Mouse (Mus musculus) splenic B cell, adult 2 months (primary cell): ENCODE data around the gene Ttyh3.

Source experiments
- DNase-seq: peaks from one replicate; pipeline ENCODE4 v3.0.0-alpha.2; 2011; ENCODE audit warnings: low read depth, low spot score
- H3K27me3 ChIP-seq: 2 replicates; pipeline ENCODE4 v1.6.1; 2012; ENCODE audit warnings: mild to moderate bottlenecking, low read length, moderate library complexity, mixed read lengths; ENCODE audit not compliant: control insufficient read depth, poor library complexity, insufficient read depth, severe bottlenecking
- H3K36me3 ChIP-seq: 2 replicates; pipeline ENCODE4 v1.6.1; 2012; ENCODE audit warnings: mild to moderate bottlenecking, low read length, moderate library complexity, mixed read lengths; ENCODE audit not compliant: control insufficient read depth, poor library complexity, insufficient read depth, severe bottlenecking

Gene Ttyh3

GRCm38 (mm10) chr5:140572611-140573010, 76.2 kb downstream of the Ttyh3 start:
- no peak for DNase-seq
- no peaks in the 10 kb centered on the region for H3K27me3 ChIP-seq

GRCm38 (mm10) chr5:140571673-140572072, 77.2 kb downstream of the Ttyh3 start:
- H3K36me3 ChIP-seq: no peaks in the 10 kb centered on the region
- no peak for DNase-seq
- no peaks in the 10 kb centered on the region for H3K27me3 ChIP-seq

More at GRCm38 (mm10) chr5:140572611-140573010, 76.2 kb downstream of the Ttyh3 start:
- no peaks in the 10 kb centered on the region for H3K36me3 ChIP-seq

DNA sequence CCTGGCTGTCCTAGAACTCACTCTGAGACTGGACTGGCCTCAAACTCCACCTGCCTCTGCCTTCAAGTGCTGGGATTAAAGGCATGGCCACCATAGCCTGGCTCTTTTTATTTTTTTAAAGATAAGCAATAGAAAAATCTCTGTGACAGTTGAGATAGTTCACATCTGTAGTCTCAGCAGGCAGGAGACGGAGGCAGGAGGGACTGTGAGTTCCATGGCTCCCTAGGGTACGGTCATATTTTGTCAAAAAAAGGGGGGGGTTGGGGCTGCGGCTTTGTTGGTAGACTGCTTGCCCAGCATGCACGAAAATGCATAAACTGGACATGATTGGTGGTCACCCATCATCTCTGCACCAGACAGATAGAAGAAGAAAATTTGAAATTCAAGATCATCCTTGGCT, 77.6 kb downstream of the Ttyh3 start:
- Histone ChIP-seq H3K36me3 (no peaks in the 10 kb centered on the region), H3K27me3 (no peaks in the 10 kb centered on the region)
- no peak for DNase-seq
